Mouse (Mus musculus) limb, embryonic 14.5 days (tissue): Measurements from ENCODE around the gene Phgdh. TPM values are rescaled to one million over a fixed set of nuclear protein-coding genes. Genes with fewer than 3 reads are reported as not detected.
A peak's percentile ranks its signal among the peaks of the same experiment; 100 is the strongest.

Experiments used
- ATAC-seq: fragments of 200-750 bp; cut with Nextera tagmentation; 2 replicates; pipeline ENCODE4 v1.8.0; 2017; ENCODE audit warnings: low read depth, moderate number of reproducible peaks, moderate TSS enrichment; ENCODE audit not compliant: low FRiP score
- DNase-seq: peaks from one replicate; pipeline ENCODE4 v3.0.0-alpha.2; 2015; ENCODE audit warnings: low spot score
- H3K27ac ChIP-seq: fragments of 300-500 bp; sonication (generic); replicated peaks from 2 replicates; pipeline ENCODE4 v1.5.1; 2014; ENCODE audit warnings: low read depth, mild to moderate bottlenecking, low read length, moderate library complexity, mixed read lengths
- H3K27me3 ChIP-seq: fragments of 300-500 bp; sonication (generic); 2 replicates; pipeline ENCODE4 v1.6.1; 2014; ENCODE audit warnings: low read length, mixed read lengths; ENCODE audit not compliant: control insufficient read depth, insufficient read depth
- H3K36me3 ChIP-seq: fragments of 300-500 bp; sonication (generic); 2 replicates; pipeline ENCODE4 v1.6.1; 2014; ENCODE audit warnings: mild to moderate bottlenecking, low read length, moderate library complexity, mixed read lengths; ENCODE audit not compliant: control insufficient read depth, insufficient read depth
- H3K4me1 ChIP-seq: fragments of 300-500 bp; sonication (generic); 2 replicates; pipeline ENCODE4 v1.6.1; 2014; ENCODE audit warnings: antibody characterized with exemption, low read length, mixed read lengths; ENCODE audit not compliant: control insufficient read depth, insufficient read depth
- H3K4me2 ChIP-seq: fragments of 300-500 bp; sonication (generic); replicated peaks from 2 replicates; pipeline ENCODE4 v1.6.1; 2014; ENCODE audit warnings: low read depth, mild to moderate bottlenecking, low read length, moderate library complexity; ENCODE audit not compliant: severe bottlenecking
- H3K4me3 ChIP-seq: fragments of 300-500 bp; sonication (generic); replicated peaks from 2 replicates; pipeline ENCODE4 v1.5.1; 2014; ENCODE audit warnings: low read length
- H3K9ac ChIP-seq: fragments of 300-500 bp; sonication (generic); 2 replicates; pipeline ENCODE4 v1.6.1; 2014; ENCODE audit warnings: mild to moderate bottlenecking, low read depth, low read length, moderate library complexity; ENCODE audit not compliant: severe bottlenecking
- H3K9me3 ChIP-seq: fragments of 300-500 bp; sonication (generic); 2 replicates; pipeline ENCODE4 v1.6.1; 2016; ENCODE audit warnings: low read length; ENCODE audit not compliant: control insufficient read depth
- POLR2A ChIP-seq: fragments of 200-500 bp; IDR thresholded peaks from 2 replicates; pipeline ENCODE4 v1.8.0; 2012; ENCODE audit warnings: inconsistent platforms, mild to moderate bottlenecking, moderate library complexity, borderline replicate concordance; ENCODE audit not compliant: insufficient read depth, insufficient read length; ENCODE audit errors: extremely low read depth
- WGBS: fragments of 180-500 bp; shearing (Covaris S2); extraction: QIAGEN DNeasy Blood & Tissue Kit; methylation state at CpG from one replicate; pipeline ENCODE4 v1.1.7; 2014; 5-methylcytosine and 5-hydroxymethylcytosine counted together
- polyA plus RNA-seq, 2 experiments: library from polyadenylated mRNA; depleted of rRNA in 1 of 2; stranded (reverse) in 1 of 2; unstranded in 1 of 2; fragments of >200 nt; fragmentation: Nextera tagmentation in 1 of 2; extraction: Ambion mirVana in 1 of 2; gene quantifications; 2 replicates each; pipeline versions ENCODE4 v1.2.1 to v1.2.3; 2012 to 2014

Gene Phgdh
- polyA plus RNA-seq, 2 experiments: 135 to 219 TPM

GRCm38 (mm10) chr3:98338584-98339041, 1.2 kb downstream of the Phgdh start:
- Histone ChIP-seq H3K9ac (peak overlapping the region; percentile 67), H3K4me1 (peaks cover 31% of the 10 kb centered on the region), H3K27ac (peak overlapping the region; percentile 86), H3K4me2 (peak overlapping the region; percentile 85), H3K27me3 (no peaks in the 10 kb centered on the region), H3K9me3 (no peaks in the 10 kb centered on the region), H3K36me3 (peaks cover 9% of the 10 kb centered on the region), H3K4me3 (peak overlapping the region; percentile 63)
- peak; percentile 61 for DNase-seq
- WGBS: 3% methylated on average over 15 of the region's 15 CpGs
- TF ChIP-seq POLR2A: no peak
- peak; percentile 45 for ATAC-seq

GRCm38 (mm10) chr3:98336661-98337654, 2.8 kb downstream of the Phgdh start:
- WGBS: 68% methylated on average over 22 of the region's 22 CpGs
- H3K36me3 ChIP-seq: peaks cover 16% of the 10 kb centered on the region

GRCm38 (mm10) chr3:98335886-98336285, 3.9 kb downstream of the Phgdh start:
- Histone ChIP-seq H3K36me3 (peaks cover 24% of the 10 kb centered on the region), H3K4me1 (peaks cover 31% of the 10 kb centered on the region), H3K27me3 (no peaks in the 10 kb centered on the region), H3K4me2 (no peak overlapping the region), H3K9me3 (no peaks in the 10 kb centered on the region), H3K4me3 (no peak overlapping the region), H3K9ac (no peak overlapping the region), H3K27ac (no peak overlapping the region)
- TF ChIP-seq POLR2A: no peak
- DNase-seq (no peak), ATAC-seq (no peak)
- whole genome bisulfite sequencing: 70% methylated on average over 7 of the region's 7 CpGs

More at GRCm38 (mm10) chr3:98336661-98337654, 2.8 kb downstream of the Phgdh start:
- Histone ChIP-seq H3K27ac (0 out of 2 replicates have a peak overlapping the region, but pooled peaks have one; percentile 5), H3K4me1 (peaks cover 31% of the 10 kb centered on the region), H3K27me3 (no peaks in the 10 kb centered on the region), H3K4me2 (peak overlapping the region; percentile 85; the same call in 1 of the 2 replicates), H3K4me3 (no peak overlapping the region), H3K9ac (no peak overlapping the region), H3K9me3 (no peaks in the 10 kb centered on the region)
- DNase-seq: peak; percentile 68
- TF ChIP-seq POLR2A: no peak
- no peak for ATAC-seq

GRCm38 (mm10) chr3:98335331-98335730, 4.5 kb downstream of the Phgdh start:
- DNase-seq (no peak), ATAC-seq (no peak)
- TF ChIP-seq POLR2A: no peak
- Histone ChIP-seq H3K36me3 (peaks cover 28% of the 10 kb centered on the region), H3K4me1 (peaks cover 31% of the 10 kb centered on the region), H3K4me3 (no peak overlapping the region), H3K27ac (no peak overlapping the region), H3K4me2 (no peak overlapping the region), H3K27me3 (no peaks in the 10 kb centered on the region), H3K9ac (no peak overlapping the region), H3K9me3 (no peaks in the 10 kb centered on the region)

GRCm38 (mm10) chr3:98334010-98334409, 5.8 kb downstream of the Phgdh start:
- Histone ChIP-seq H3K27ac (no peak overlapping the region), H3K36me3 (peaks cover 41% of the 10 kb centered on the region), H3K4me1 (peaks cover 31% of the 10 kb centered on the region), H3K27me3 (no peaks in the 10 kb centered on the region), H3K9me3 (no peaks in the 10 kb centered on the region), H3K4me3 (no peak overlapping the region), H3K4me2 (no peak overlapping the region), H3K9ac (no peak overlapping the region)
- 74% methylated on average over 2 of the region's 2 CpGs for WGBS
- no peak for TF ChIP-seq POLR2A
- ATAC-seq (no peak), DNase-seq (no peak)
